Mouse (Mus musculus): ENCODE data around the gene 1700021F07Rik. TPM values are rescaled to one million over a fixed set of nuclear protein-coding genes. Genes with fewer than 3 reads are reported as not detected.

The 1700021F07Rik gene
- polyA plus RNA-seq, 1 experiment, result not detected

DNA sequence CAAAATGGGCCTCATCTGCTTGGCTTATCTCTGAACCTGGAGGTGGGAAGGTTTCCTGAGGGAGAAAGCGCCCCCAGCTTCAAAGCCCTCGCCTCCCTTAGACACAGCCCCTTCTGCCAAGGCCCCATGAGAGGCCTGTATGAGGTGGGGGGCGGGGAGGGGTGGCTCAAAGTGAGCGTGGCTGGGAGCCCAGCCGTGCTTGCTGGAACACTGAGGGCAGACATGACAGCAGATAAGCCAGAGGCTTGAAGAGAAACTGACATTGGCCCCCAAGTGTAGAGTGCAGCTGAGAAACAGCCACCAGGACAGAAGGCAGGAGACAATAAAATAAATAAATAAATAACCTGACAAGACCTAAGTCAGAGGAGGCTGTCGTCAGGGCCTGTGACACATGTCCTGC, 7.2 kb upstream of the 1700021F07Rik start:
- H3K4me3 ChIP-seq (ENCODE audit: insufficient read depth, poor library complexity, severe bottlenecking), result no peak overlapping the region
- TF ChIP-seq FOSL1 (IDR thresholded peaks at IDR 0.05; ENCODE audit: insufficient read depth, low read length, poor library complexity, severe bottlenecking) (no peak), USF1 (IDR thresholded peaks at IDR 0.05; ENCODE audit: low read depth) (no peak), CTCF (IDR thresholded peaks at IDR 0.05; ENCODE audit: control insufficient read depth, insufficient read depth, insufficient read length) (no peak), MAX (IDR thresholded peaks at IDR 0.05) (no peak), MYOD1 (IDR thresholded peaks at IDR 0.05; ENCODE audit: control insufficient read depth, insufficient read length, low read depth) (no peak), MYOG (IDR thresholded peaks at IDR 0.05; ENCODE audit: control insufficient read depth, extremely low read depth, insufficient read length) (no peak), CEBPB (IDR thresholded peaks at IDR 0.05; ENCODE audit: low read depth) (no peak)
- peaks cover 9% of the 10 kb centered on the region for H3K27me3 ChIP-seq (ENCODE audit: control insufficient read depth, insufficient read depth, insufficient read length)
- no peaks in the 10 kb centered on the region for H3K79me3 ChIP-seq (ENCODE audit: low read depth)
- H3K79me2 ChIP-seq (ENCODE audit: control insufficient read depth, insufficient read depth), result no peaks in the 10 kb centered on the region
- no peak overlapping the region for H3ac ChIP-seq (ENCODE audit: control insufficient read depth, insufficient read length, low read depth)
- H3K36me3 ChIP-seq (ENCODE audit: control insufficient read depth, insufficient read depth), result no peaks in the 10 kb centered on the region

DNA sequence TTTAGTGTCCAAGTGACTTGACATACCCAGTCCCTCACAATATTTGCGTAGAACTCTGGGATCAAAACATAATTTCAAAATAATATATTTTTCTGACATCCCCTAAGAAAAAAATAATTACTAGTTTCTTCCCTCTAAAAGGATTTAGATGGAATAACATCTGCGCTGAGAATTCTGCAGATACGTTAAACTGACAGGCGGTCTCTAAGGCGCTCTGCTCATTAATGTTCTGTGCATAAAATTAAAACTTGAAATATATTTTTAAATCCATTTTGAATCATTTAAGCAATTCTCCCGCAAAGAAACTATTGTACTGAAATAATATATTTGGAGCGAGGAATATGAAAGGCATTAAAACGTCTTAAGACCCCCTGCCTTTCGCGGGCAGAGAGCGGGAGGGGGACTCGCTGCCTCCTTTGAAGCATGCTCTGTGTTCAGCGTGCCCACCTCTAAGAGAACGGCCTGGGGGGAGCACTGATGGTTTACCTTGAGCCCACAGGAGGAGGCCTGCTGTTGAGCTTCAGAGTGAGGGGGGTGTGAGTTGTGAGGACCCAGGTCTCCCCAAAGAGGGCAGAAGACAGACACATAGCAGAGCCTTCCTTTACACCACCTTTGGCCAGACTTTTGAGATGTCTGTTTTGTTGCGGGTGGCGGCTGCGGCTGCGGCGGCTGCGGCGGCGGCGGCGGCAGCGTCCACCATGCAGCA, 6.1 kb upstream of the 1700021F07Rik start:
- Histone ChIP-seq H3K79me3 (ENCODE audit: low read depth) (no peaks in the 10 kb centered on the region), H3K4me3 (ENCODE audit: insufficient read depth, poor library complexity, severe bottlenecking) (no peak overlapping the region), H3ac (ENCODE audit: control insufficient read depth, insufficient read length, low read depth) (no peak overlapping the region), H3K27me3 (ENCODE audit: control insufficient read depth, insufficient read depth, insufficient read length) (peaks cover 9% of the 10 kb centered on the region), H3K79me2 (ENCODE audit: control insufficient read depth, insufficient read depth) (no peaks in the 10 kb centered on the region), H3K36me3 (ENCODE audit: control insufficient read depth, insufficient read depth) (no peaks in the 10 kb centered on the region)
- TF ChIP-seq CEBPB (IDR thresholded peaks at IDR 0.05; ENCODE audit: low read depth), result no peak
- no peak for TF ChIP-seq MYOD1 (IDR thresholded peaks at IDR 0.05; ENCODE audit: control insufficient read depth, insufficient read length, low read depth)
- TF ChIP-seq FOSL1 (IDR thresholded peaks at IDR 0.05; ENCODE audit: insufficient read depth, low read length, poor library complexity, severe bottlenecking), result no peak
- no peak for TF ChIP-seq MYOG (IDR thresholded peaks at IDR 0.05; ENCODE audit: control insufficient read depth, extremely low read depth, insufficient read length)

DNA sequence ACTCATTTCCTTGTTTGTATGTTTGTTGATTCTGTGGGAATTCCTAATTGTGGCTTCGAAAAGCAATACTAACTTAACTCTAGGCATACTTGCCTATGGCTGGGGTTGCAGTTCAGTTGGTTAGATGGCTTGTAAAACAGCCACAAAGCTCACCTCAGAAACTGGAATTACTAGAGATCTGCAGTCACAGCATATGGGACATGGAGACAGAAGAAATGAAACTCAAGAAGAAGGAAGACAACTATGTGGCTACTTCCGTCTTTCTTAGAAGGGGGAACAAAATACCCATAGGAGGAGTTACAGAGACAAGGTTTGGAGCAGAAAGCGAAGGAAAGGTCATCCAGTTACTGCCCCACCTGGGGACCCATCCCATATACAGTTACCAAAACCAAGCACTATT, 6.1 kb downstream of the 1700021F07Rik start:
- Histone ChIP-seq H3K36me3 (ENCODE audit: control insufficient read depth, insufficient read depth) (no peaks in the 10 kb centered on the region), H3K4me3 (ENCODE audit: insufficient read depth, poor library complexity, severe bottlenecking) (no peak overlapping the region), H3ac (ENCODE audit: control insufficient read depth, insufficient read length, low read depth) (no peak overlapping the region), H3K79me3 (ENCODE audit: low read depth) (no peaks in the 10 kb centered on the region), H3K79me2 (ENCODE audit: control insufficient read depth, insufficient read depth) (no peaks in the 10 kb centered on the region), H3K27me3 (ENCODE audit: control insufficient read depth, insufficient read depth, insufficient read length) (peaks cover 14% of the 10 kb centered on the region)
- no peak for TF ChIP-seq MYOG (IDR thresholded peaks at IDR 0.05; ENCODE audit: control insufficient read depth, extremely low read depth, insufficient read length)
- TF ChIP-seq FOSL1 (IDR thresholded peaks at IDR 0.05; ENCODE audit: insufficient read depth, low read length, poor library complexity, severe bottlenecking), result no peak
- no peak for TF ChIP-seq CEBPB (IDR thresholded peaks at IDR 0.05; ENCODE audit: low read depth)
- TF ChIP-seq USF1 (IDR thresholded peaks at IDR 0.05; ENCODE audit: low read depth), result no peak
- no peak for TF ChIP-seq MYOD1 (IDR thresholded peaks at IDR 0.05; ENCODE audit: control insufficient read depth, insufficient read length, low read depth)
- TF ChIP-seq CTCF (IDR thresholded peaks at IDR 0.05; ENCODE audit: control insufficient read depth, insufficient read depth, insufficient read length), result no peak
- no peak for TF ChIP-seq MAX (IDR thresholded peaks at IDR 0.05)

DNA sequence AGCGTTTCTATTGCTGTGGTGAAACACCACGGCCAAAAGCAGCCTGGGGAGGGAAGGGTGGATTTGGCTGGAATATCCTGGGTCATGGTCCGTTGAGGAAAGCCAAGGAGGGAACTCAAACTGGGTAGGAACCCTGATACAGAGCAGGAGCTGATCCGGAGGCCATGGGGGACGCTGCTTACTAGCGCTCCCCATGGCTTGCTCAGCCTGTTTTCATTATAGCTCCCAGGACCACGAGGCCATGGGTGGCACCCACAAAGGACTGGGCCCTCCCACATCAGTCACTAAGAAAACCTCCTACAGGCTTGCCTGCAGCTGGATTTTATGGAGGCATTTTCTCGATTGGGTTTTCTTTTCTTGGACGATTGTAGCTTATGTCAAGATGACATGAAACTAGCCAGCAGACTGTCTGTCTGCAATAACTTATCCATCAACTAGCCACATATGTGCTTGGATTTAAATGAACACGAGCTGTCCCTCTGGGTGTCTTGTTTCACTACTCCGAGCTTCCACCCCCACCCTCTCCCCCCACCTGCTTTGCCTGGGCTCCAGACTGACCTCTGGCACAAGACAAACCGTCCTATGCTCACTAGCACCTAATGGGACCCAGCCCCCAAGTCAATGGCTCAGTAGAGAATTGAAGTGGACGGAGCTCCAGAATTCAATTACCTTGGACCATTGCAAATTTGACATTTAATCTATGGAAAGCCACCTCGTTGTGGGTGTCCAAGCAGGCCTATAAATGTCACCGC, 10.5 kb downstream of the 1700021F07Rik start:
- Histone ChIP-seq H3ac (ENCODE audit: control insufficient read depth, insufficient read length, low read depth) (no peak overlapping the region), H3K79me3 (ENCODE audit: low read depth) (no peaks in the 10 kb centered on the region), H3K4me3 (ENCODE audit: insufficient read depth, poor library complexity, severe bottlenecking) (no peak overlapping the region), H3K27me3 (ENCODE audit: control insufficient read depth, insufficient read depth, insufficient read length) (peaks cover 5% of the 10 kb centered on the region), H3K36me3 (ENCODE audit: control insufficient read depth, insufficient read depth) (no peaks in the 10 kb centered on the region), H3K79me2 (ENCODE audit: control insufficient read depth, insufficient read depth) (no peaks in the 10 kb centered on the region)
- no peak for TF ChIP-seq MYOD1 (IDR thresholded peaks at IDR 0.05; ENCODE audit: control insufficient read depth, insufficient read length, low read depth)
- no peak for TF ChIP-seq MAX (IDR thresholded peaks at IDR 0.05)
- no peak for TF ChIP-seq FOSL1 (IDR thresholded peaks at IDR 0.05; ENCODE audit: insufficient read depth, low read length, poor library complexity, severe bottlenecking)
- TF ChIP-seq CTCF (IDR thresholded peaks at IDR 0.05; ENCODE audit: control insufficient read depth, insufficient read depth, insufficient read length), result no peak
- TF ChIP-seq USF1 (IDR thresholded peaks at IDR 0.05; ENCODE audit: low read depth), result no peak
- no peak for TF ChIP-seq MYOG (IDR thresholded peaks at IDR 0.05; ENCODE audit: control insufficient read depth, extremely low read depth, insufficient read length)

DNA sequence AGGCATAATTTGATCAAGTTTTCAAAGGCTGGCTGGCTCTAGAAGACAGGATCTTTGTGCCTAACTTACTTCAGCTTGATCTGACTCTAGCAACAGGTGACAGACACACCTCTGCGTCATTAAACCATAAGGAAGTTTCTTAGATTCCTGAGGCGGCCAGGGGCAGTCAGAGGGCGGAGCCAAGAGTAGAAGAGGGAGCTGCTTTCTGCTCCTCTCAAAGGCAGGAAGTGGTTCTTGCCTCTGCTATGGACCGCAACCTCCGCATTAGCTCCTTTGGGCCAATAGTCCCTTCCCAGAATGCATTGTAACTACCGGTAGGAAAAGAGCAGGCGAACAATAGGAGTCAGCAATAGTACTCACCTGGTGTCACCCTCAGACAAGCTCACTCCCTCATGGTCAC, 12.2 kb downstream of the 1700021F07Rik start:
- Histone ChIP-seq H3ac (ENCODE audit: control insufficient read depth, insufficient read length, low read depth) (no peak overlapping the region), H3K27me3 (ENCODE audit: control insufficient read depth, insufficient read depth, insufficient read length) (no peaks in the 10 kb centered on the region), H3K79me3 (ENCODE audit: low read depth) (no peaks in the 10 kb centered on the region), H3K79me2 (ENCODE audit: control insufficient read depth, insufficient read depth) (no peaks in the 10 kb centered on the region), H3K36me3 (ENCODE audit: control insufficient read depth, insufficient read depth) (no peaks in the 10 kb centered on the region), H3K4me3 (ENCODE audit: insufficient read depth, poor library complexity, severe bottlenecking) (no peak overlapping the region)
- no peak for TF ChIP-seq USF1 (IDR thresholded peaks at IDR 0.05; ENCODE audit: low read depth)
- no peak for TF ChIP-seq FOSL1 (IDR thresholded peaks at IDR 0.05; ENCODE audit: insufficient read depth, low read length, poor library complexity, severe bottlenecking)
- TF ChIP-seq CTCF (IDR thresholded peaks at IDR 0.05; ENCODE audit: control insufficient read depth, insufficient read depth, insufficient read length), result no peak
